Mouse (Mus musculus): ENCODE results near the gene Ccdc13.

DNA sequence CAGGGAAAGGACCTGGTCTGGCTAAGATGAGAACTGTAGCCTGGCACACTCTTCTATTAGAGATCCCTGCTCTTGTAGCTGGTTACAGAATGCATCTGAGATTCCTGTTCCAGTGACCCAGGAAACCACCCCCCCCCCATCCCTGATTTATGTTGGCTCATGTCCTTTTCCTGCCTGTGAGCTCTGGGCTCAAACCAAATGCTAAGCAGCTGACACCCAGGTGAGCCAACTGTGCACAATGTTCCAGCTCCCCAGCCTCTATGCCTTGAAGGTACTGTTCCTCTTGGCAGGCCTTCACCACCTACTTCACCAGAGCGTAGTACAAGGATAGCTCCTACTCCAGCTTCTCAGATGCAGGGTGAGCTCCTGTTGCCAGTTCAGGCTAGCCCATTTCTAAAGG lies 16.2 kb downstream of the Ccdc13 start:
- no peak for TF ChIP-seq ELF1 (IDR thresholded peaks at IDR 0.05; ENCODE audit: low read depth, low read length)
- no peak for TF ChIP-seq MEF2A (IDR thresholded peaks at IDR 0.05; ENCODE audit: extremely low read depth, insufficient replicate concordance, low read depth, low read length, poor library complexity, severe bottlenecking)
- TF ChIP-seq MYC (IDR thresholded peaks at IDR 0.05; ENCODE audit: low read depth, low read length): no peak
- TF ChIP-seq ZKSCAN1 (IDR thresholded peaks at IDR 0.05; ENCODE audit: low read depth, low read length): no peak
- TF ChIP-seq POLR2A (IDR thresholded peaks at IDR 0.05; ENCODE audit: control insufficient read depth in 1 of 2, insufficient read depth in 1 of 2, low read depth in 1 of 2, low read length in 2 of 2, poor library complexity in 1 of 2): no peak
- no peak for TF ChIP-seq CTCF (IDR thresholded peaks at IDR 0.05 in 2 of 3, conservative IDR thresholded peaks at IDR 0.05 in 1 of 3; ENCODE audit: control insufficient read depth in 1 of 3, insufficient read depth in 1 of 3, low read depth in 2 of 3, low read length in 3 of 3, poor library complexity in 1 of 3, severe bottlenecking in 1 of 3)
